Mouse (Mus musculus) adrenal gland, adult 18-20 months (tissue): ENCODE measurements around the gene Gm525. TPM values are rescaled to one million over a fixed set of nuclear protein-coding genes. Genes with fewer than 3 reads are reported as not detected.
"Not testable (repeated sequence)": the region's sequence is repeated elsewhere in the genome, so short reads cannot be mapped to it uniquely, and the experiment has no call there.

Experiments
- DNase-seq, 2 experiments: peaks; one replicate each; pipeline ENCODE4 v3.0.0; 2021 to 2022; ENCODE audit warnings: low spot score in 2 of 2
- long read RNA-seq, 2 experiments: library from polyadenylated mRNA; stranded (forward); transcript quantifications; one replicate each; pipeline ENCODE4 v2.0.0; 2021
- total RNA-seq, 2 experiments: library from RNA; stranded (reverse); gene quantifications; 1 replicate in 1 of 2; 2 replicates in 1 of 2; pipeline ENCODE4 v1.2.3; 2021

Gm525 gene
- total RNA-seq: not detected
- long read RNA-seq, experiment 1: 0 reads
- long read RNA-seq, experiment 2: 0 reads

DNA sequence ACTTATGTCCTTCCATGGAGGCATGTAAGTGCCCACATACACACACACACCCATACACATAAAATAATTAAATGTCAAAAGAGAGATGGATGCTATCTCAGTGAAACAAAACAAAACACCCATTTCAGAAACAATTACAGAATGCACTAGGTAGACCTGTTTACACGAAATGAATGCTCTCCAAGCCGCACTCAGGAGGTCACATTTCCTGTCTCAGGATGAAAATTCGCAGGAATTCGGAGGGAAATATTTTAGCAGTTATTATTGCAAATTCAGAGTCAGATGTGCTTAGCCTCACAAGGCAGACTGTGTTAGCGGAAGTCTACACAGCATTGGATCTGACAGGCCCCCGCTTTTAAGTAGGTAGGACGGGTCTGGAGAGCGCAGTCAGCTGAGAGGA is at the start of gene Gm525:
TSS of gene Gm525 (plus strand) at position 301 of the 400 bp plus-strand sequence.
- no peak for DNase-seq

DNA sequence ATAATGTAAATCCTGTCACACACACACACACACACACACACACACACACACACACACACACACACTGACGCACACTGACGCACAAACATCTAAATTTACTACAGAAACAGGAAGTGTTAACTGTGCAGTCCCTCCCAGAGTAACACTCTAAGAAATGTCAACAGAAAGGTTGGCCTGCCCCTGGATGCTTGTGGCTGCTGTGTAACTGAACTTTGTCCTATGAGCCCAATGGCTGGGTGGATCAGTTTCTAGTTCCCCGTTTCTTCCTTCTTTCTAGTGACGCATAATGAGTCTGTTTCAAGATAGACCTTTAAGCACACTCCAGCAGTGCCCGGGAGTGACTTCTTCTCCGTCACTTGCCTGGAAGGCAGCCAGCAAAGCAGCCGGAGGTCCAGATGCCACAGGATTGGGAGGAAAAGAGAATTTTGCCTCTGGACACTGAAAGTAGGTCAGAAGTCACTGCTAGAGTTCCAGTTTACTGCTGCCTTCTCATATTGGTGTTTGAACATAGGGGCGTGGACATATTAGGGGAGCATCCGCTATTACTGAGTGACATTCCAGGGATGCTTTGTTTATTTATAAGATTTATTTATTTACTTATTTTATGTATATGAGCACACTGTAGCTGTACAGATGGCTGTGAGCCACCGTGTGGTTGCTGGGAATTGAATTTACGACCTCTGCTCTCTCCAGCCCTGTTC is 49.3 kb upstream of the Gm525 start:
- peak; percentile 86 to 87 for DNase-seq

DNA sequence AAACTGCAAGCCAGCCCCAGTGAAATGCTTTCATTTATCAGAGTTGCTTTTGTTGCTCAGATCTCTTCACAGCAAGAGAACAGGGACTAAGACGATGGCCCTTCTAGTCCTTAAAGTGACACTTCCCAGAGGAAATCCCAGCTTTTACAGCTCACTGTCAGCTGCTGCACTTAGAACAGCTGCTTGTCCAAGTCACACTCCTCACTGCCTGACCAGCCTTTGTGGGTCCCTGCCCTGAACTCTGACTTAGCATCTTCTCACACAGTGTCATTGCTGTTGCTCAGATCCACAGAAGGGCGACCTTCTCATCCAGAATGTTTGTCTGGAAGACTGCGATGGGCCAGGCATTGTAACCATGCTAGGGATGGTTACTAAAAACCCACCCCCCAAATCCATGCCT is 48.0 kb upstream of the Gm525 start:
- no peak for DNase-seq

DNA sequence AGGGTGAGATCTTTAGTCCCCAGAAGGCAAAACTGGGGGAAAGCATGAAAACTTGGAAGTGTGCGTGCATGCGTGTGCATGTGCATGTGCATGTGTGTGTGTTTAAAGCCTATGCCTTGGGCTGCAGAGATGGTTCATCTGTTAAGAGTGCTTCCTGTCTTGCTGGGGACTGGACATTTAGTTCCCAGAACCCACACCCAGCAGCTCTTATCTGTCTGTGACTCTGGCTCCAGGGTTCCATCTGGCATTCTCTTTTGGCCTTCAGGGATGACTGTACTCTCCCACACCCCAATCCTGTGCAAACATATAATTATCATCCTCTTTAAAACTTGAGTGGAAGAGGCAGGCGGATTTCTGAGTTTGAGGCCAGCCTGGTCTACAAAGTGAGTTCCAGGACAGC is 47.5 kb upstream of the Gm525 start:
- DNase-seq: no peak

DNA sequence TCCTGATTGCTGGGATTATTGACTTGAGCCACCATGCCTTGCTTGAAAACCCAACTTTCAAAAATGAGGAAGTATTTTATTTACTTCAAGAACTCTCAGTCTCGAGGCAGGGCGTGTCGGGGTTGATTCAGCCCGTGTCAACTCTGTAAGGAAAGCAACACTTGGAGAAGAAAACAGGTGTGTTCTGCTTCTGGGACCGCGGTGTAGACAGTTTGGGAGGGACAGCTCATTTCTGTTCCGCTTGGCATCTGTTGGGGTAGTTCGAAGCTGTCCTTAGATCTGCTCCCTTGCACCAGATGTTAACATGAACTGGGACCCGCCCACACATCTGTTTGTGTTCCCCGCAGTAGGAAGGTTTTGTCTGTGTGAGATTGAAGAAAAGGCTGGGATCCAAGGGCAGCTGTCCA is 45.7 kb upstream of the Gm525 start:
- DNase-seq: no peak

DNA sequence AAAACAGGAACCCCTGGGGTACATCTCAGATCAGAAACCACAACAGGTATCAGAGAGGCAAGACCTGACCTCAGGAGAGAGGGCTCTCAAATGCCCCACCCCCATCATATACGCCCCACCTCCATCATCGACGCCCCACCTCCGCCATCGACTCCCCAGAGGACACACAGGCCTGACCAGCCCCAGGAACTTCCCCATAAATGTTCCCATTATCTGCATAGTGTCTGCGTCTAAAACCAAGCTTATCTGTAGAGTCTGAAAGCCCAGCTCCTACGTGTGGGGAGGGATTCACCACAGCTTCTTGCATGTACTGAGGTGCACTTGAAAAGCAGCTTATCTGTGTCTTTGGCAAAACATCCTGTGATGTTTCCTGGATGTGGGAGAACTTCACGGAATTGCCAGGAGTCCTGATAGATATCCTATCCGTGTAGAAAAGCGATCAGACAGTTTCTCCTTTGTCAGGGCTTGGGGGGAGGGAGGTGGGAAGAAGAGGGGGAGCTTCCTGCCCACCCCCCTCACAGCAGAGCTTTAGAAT is 44.7 kb upstream of the Gm525 start:
- no peak for DNase-seq

DNA sequence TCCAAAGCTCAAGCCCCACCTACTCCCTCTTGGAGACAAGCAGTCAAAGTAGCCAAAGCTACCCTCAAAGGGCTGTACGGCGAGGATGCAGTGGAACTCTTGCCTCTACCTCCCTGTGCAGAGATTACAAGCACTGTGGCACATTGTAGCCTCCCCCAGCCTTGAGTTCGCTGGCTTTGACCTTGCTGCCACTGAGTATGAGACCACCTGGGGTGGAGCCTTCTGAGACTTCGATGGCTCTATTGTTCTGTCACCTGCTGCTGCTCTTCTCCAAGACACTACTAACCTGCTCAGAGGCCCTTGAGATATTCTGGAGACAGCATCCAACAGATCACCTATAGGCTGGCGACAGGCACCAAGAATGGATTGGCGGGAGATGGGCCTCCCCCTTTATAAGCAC is 43.1 kb upstream of the Gm525 start:
- DNase-seq: no peak

DNA sequence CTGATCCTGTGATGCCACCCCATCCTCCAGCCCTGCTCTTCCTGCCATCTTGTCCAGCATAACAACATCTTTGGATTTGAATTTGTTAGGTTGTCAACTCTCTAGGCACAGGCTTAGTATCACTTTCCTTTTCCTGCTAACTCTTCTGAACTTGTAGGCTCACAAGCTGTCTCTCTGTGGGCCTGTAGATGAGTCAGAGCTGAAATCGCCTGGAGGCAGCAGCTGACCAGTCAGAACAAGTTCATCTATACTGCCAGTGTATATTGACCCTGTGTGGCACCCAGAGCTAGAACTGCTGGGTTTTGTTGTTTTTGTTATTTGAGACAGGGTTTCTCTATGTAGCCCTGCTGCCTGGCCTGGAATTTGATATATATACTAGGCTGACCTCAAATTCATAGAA is 42.5 kb upstream of the Gm525 start:
- no peak for DNase-seq

DNA sequence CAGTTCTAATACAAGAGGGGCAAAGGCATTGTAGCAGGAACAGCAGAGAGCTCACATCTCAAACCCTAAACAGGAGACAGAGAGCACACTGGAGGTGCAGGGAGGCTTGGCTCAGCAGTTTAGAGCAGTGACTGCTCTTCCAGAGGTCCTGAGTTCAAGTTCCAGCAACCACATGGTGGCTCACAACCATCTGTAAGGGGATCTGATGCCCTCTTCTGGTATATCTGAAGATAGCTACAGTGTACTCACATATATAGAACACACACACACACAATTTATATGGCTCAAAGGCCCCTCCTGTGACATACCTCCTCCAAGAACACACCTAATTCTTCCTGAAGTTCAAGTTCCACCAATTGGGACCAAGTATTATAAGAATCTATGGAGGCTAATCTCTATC is 39.0 kb upstream of the Gm525 start:
- DNase-seq: no peak

DNA sequence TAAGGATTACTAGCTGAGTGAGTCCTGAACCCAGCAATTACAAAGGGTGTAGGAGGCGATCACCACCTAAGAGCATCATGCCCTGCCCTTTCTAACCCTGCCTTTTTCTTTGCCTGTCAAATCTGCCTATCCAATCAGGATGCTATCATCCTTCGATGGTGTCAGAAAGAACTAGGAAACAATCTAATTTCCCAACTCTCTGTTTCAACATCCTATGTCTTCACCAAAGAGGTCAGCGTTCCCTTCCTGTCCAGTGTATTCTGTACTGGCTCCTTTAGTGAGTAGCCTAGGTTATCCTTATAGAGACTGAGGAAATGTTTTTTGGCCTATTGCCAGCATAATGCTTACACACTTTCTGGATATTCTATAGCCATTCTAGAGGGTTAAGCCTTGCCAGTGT is 38.1 kb upstream of the Gm525 start:
- DNase-seq: no peak

DNA sequence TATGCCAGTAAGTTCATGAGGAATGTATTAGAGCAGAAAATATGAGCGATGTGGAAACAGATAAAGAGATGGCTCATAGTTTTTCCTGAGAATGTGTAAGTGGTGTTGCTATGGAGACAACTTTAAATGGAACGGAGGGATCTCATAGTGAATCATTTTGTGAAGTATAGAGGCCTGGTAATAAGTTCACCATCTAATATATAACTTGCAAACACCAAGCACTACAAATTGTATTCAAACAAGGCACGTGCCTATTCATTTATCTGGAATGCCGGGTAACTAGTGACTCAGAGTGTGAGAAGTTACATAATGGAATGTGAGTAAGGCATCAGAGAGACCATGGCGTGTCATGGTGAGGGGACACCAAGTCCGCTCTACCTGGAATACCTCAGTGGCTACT is 35.1 kb upstream of the Gm525 start:
- DNase-seq: no peak

DNA sequence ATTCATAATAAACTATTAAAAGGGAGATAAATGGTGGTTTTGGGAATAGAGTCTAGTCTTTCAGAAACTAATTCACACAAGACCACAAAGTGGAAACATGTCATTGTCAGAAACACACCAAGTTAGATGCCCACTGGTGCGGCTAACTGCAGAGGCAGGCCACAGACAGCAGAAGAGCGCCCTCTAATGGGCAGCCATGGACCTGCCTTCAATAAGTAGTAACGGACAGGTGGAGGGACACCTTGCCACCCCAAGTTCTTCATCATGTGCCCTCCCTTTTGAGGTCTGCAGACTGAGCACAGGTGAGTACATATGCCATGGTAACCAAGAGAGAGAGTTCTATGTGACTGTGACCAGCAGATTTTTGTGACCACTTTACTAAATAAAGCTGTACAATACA is 34.3 kb upstream of the Gm525 start:
- DNase-seq: peak; percentile 67 to 74

DNA sequence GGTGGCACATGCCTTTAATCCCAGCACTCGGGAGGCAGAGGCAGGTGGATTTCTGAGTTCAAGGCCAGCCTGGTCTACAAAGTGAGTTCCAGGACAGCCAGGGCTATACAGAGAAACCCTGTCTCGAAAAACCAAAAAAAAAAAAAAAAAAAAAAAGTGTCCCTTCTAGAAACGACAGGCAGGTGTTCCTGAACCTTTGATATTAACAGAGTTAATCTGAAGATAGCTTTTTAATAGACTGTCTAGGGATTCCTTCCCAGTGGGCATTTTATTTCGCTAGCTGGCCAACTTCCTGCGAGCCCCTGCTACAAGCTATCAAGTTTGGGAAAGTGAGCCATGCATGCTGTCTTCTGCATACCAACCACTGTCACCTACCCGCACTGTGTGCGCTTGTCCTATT is 32.6 kb upstream of the Gm525 start:
- DNase-seq: not testable (repeated sequence)

DNA sequence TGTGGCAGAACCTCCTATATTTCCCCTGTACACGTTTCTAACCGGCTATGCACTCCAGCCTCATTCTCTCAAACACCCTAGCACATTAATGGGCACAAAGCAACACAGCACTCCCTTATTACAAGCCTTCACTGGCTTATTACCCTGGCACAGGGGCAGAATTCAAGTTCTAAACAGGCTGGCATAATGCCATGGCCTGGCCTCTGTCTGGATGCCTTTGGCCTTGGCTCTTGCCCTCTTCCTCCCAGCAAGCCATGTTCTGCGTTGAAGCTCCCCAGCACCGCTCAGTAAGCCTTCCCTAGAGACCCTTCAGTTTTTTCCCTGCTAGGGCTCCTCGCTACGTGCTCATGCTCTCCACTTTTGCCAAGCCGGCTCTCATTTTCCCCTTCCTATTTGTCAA is 30.6 kb upstream of the Gm525 start:
- DNase-seq: peak in 1 of 2 experiments; percentile 37

DNA sequence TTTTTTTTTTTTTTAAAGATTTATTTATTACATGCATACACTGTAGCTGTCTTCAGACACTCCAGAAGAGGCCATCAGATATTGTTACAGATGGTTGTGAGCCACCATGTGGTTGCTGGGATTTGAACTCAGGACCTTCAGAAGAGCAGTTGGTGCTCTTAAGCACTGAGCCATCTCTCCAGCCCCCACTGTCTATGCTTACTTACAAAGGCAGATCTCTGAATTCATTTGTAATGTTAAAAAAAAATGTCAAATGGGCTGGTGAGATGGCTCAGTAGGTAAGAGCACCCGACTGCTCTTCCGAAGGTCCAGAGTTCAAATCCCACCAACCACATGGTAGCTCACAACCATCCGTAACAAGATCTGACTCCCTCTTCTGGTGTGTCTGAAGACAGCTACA is 28.1 kb upstream of the Gm525 start:
- DNase-seq: not testable (repeated sequence)

DNA sequence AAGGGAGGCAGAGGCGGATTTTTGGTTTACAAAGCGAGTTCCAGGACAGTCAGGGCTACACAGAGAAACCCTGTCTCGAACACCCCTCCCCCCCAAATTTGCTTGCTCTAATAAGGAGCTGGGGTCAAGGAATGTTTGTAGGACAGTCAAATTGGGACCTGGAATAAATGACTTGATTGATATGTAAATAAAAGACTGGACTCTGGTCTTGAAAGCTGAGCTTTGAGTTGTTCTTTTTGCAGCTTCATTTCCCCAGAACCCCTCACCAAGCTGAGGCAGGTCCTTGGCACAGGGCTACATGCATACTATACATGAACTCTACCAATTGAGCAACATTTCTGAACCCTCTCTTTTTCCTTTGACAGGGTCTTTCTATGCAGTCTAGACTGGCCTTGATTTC is 27.6 kb upstream of the Gm525 start:
- no peak for DNase-seq

DNA sequence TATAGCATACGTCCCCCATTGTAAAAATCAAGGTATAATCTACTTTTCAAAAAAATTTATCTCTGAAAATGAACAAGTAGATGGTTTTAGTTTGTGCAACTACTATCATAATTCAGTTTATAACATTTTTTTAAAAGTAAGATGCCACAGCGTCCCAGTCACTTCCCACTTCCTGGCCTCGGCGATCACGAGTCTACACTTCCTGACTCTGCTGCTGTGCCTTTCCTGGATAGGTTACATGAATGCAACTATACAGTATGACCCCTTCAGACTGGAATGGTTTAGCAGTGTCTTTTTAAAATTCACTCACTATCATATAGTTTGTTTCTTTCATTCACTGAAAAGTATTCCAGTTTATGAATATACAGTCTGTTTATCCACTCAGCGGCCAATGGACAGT is 21.9 kb upstream of the Gm525 start:
- no peak for DNase-seq

DNA sequence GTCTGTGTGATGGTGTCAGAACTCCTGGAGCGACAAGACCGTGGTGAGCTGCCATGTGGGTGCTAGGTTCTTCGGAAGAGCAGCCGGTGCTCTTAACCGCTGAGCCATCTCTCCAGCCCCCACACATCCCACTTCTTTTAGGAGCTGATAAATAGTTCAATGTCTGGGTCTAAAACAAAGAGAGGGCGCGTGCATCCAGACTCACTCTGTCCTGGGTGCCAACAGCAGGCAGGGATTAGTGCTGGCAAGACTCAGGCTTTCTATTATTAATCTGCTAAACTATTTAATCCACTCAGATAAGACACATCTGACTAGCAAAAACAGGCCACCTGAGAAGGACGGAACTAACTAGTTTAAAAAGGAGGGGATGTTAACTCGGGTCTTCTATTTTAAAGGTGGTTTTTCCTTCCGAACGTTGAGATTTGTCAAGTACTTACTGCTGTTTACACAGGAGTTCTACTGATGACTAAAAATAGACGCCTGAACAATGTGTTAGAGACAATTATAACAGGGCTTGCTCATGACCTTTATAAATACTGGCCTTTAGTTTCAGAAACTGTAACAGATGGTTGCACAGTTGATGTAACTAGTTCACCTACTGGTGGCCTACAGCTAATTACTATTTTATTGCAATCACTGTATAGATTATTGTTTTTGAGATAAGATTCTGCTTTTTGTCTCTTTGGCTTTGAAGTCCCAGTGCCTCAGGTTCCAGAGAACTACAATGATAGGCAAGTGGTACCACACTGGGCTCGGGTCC is 17.5 kb upstream of the Gm525 start:
- no peak for DNase-seq

DNA sequence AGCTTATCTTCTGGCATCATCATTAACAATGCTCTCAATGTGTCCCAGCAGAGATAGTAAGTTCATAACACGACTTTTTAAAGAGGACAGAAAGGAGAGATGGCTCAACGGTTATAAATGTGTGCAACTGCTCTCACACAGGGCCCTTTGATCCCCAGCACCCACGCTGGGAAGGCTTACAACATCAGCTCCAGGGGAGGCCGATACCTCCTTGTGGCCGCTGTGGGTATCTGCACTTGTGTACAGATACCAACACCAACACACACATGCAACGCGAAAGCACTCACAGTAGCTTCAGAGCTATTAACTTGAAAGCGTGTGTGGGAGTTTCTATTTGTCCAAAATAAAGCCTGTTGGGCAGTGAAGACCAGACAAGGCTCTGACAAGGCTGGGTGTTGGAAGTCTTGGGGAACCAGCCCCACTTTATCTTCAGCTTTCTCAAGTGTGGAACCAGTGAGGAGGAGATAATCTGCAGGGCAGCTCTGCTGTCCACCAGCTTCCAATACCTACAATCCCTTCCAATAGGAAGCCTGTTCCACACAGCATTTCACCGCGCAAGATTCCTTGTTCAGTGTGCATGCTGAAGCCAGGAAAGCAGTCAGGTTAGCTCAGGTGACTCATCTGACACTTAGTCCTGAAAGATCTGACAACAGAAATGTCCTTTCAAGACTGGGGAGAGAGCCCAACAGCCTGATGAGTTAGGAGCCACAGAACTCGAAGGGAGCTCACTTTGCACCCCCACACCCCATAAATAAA is 14.9 kb upstream of the Gm525 start:
- no peak for DNase-seq

DNA sequence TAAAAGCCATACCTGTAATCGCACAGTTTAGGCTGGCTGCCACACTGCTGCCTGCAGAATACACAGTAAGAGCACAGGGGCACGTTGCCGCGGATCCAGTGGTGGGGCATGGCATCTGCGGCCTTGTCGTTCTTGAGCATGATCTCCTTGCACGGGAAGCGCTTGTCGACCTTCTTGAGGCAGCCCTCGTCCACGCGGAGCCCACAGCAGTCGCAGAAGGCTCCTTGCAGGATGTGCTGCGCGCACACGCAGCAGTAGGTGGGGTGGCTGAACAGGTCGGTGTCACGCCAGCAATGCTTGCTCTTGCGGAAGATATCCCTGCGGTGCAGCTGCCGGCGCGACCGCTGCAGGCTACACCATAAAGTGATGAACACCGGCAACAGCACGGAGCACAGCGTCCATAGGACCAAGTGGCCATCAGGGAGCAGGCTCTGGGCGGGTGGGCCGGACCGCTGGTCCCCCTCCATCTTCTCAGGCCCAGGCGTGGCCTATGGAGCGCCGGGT is 13.7 kb upstream of the Gm525 start:
- DNase-seq: no peak

DNA sequence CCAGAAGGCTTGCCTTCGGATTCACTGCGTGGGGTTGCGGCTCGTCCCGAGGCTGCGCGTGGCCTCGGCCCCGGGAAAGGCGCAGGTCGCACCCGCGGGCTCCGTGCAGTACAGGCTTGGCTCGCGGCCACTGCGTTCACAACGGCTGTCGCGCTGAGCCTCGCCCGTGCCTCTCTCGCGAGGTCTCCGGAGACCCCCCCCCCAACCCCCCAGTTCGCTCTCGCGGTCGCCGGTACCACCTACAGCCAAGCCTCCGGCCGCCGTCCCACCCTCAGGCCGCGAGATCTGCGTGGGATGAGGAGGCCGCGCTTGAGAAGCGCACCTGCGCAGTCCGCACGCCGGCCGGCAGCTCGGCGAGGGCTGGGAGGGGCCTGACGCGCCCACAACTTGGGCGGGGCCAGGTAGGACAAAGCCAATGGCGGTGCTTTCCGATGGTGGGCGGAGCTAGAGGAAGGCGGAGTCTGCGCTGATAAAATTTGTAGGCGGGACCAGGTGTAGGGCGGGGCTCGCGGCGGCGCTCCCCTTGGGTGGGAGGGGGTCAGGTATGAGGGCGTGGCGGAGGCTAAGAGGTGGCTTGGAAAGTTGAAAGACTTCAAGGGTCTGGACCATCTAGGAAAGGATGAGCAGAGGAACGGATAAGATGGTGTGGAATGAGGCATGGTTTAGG is 13.1 kb upstream of the Gm525 start:
- peak; percentile 85 to 87 for DNase-seq
